Mouse (Mus musculus): Measurements from ENCODE around the gene Pde4c. TPM values are rescaled to one million over a fixed set of nuclear protein-coding genes. Genes with fewer than 3 reads are reported as not detected.

Pde4c gene
- total and polyA plus RNA-seq, 2 experiments from 2014 or later: 0.26 to 0.31 TPM

GRCm38 (mm10) chr8:70764026-70764425 lies 40.5 kb downstream of the Pde4c start:
- Histone ChIP-seq H3K4me3 (ENCODE audit: low read length) (no peak overlapping the region), H3K9ac (replicated peaks; ENCODE audit: low read length) (no peak overlapping the region), H3K36me3 (ENCODE audit: insufficient read depth, low read length) (peaks cover 11% of the 10 kb centered on the region; the same call in 1 of the 2 replicates), H3K4me1 (ENCODE audit: insufficient read depth, low read length) (peaks cover 14% of the 10 kb centered on the region), H3K27me3 (ENCODE audit: insufficient read depth, low read length) (no peaks in the 10 kb centered on the region), H3K4me2 (ENCODE audit: low read depth, low read length) (no peak overlapping the region), H3K9me3 (ENCODE audit: low read length) (no peaks in the 10 kb centered on the region), H3K27ac (no peak overlapping the region)
- ATAC-seq: no peak
- no peak for TF ChIP-seq CTCF (IDR thresholded peaks at IDR 0.05; ENCODE audit: low read depth)
- no peak for DNase-seq (ENCODE audit: low spot score)
- WGBS: 81% methylated on average over 8 of the region's 8 CpGs

DNA sequence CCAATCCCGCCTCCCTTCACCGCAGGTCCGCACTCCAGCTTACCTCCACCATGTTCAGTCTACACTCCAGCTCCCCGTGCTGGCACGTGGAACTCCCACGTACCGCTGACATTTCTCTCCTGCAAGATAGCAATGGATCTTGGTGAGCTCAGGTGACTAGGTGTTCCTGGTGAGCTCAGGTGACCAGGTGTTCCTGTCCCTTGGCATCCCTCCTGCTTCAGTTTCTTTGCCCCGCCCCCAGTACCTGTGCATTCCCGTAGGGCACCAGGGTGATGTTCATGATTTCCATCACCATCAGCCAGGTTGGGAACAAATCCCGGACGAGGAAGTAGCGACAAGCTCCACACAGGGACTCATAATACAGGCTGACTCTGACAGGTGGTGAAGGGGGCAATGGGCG lies 41.2 kb downstream of the Pde4c start:
- Histone ChIP-seq H3K4me1 (ENCODE audit: insufficient read depth, low read length) (peaks cover 9% of the 10 kb centered on the region), H3K9me3 (ENCODE audit: low read length) (no peaks in the 10 kb centered on the region), H3K4me3 (ENCODE audit: low read length) (no peak overlapping the region), H3K4me2 (ENCODE audit: low read depth, low read length) (no peak overlapping the region), H3K27ac (no peak overlapping the region), H3K9ac (replicated peaks; ENCODE audit: low read length) (no peak overlapping the region), H3K36me3 (ENCODE audit: insufficient read depth, low read length) (peaks cover 15% of the 10 kb centered on the region; the same call in 1 of the 2 replicates), H3K27me3 (ENCODE audit: insufficient read depth, low read length) (no peaks in the 10 kb centered on the region)
- DNase-seq (ENCODE audit: low spot score) (no peak), ATAC-seq (no peak)
- TF ChIP-seq CTCF (IDR thresholded peaks at IDR 0.05; ENCODE audit: low read depth): no peak
- 93% methylated on average over 13 of the region's 13 CpGs for WGBS

DNA sequence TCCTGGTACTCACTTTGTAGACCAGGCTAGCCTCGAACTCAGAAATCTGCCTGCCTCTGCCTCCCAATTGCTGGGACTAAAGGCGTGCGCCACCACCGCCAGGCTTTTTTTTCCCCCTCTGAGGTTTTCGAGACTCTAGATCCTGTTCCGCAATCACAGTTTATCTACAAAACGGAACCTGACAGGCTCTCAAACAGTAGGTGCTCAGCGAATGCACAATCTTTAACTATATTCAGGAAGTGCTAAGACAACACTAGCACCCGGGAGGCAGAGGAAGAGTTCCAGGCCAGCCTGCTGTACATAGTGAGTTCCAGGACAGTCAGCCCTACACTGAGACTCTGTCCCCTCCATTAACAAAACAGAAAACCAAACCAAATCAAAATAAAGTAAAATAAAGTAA lies 41.8 kb downstream of the Pde4c start:
- no peaks in the 10 kb centered on the region for H3K9me3 ChIP-seq (ENCODE audit: low read length)
- no peak overlapping the region for H3K9ac ChIP-seq (replicated peaks; ENCODE audit: low read length)
- H3K27me3 ChIP-seq (ENCODE audit: insufficient read depth, low read length): no peaks in the 10 kb centered on the region
- no peak overlapping the region for H3K4me3 ChIP-seq (ENCODE audit: low read length)
- H3K4me2 ChIP-seq (ENCODE audit: low read depth, low read length): peak overlapping the region; percentile 50
- DNase-seq (ENCODE audit: low spot score): no peak
- TF ChIP-seq CTCF (IDR thresholded peaks at IDR 0.05; ENCODE audit: low read depth): no peak
- H3K4me1 ChIP-seq (ENCODE audit: insufficient read depth, low read length): peaks cover 9% of the 10 kb centered on the region; the same call in 1 of the 2 replicates
- H3K36me3 ChIP-seq (ENCODE audit: insufficient read depth, low read length): peaks cover 22% of the 10 kb centered on the region; the same call in 1 of the 2 replicates
- 88% methylated on average over 9 of the region's 9 CpGs for WGBS
- no peak for ATAC-seq
- no peak overlapping the region for H3K27ac ChIP-seq

DNA sequence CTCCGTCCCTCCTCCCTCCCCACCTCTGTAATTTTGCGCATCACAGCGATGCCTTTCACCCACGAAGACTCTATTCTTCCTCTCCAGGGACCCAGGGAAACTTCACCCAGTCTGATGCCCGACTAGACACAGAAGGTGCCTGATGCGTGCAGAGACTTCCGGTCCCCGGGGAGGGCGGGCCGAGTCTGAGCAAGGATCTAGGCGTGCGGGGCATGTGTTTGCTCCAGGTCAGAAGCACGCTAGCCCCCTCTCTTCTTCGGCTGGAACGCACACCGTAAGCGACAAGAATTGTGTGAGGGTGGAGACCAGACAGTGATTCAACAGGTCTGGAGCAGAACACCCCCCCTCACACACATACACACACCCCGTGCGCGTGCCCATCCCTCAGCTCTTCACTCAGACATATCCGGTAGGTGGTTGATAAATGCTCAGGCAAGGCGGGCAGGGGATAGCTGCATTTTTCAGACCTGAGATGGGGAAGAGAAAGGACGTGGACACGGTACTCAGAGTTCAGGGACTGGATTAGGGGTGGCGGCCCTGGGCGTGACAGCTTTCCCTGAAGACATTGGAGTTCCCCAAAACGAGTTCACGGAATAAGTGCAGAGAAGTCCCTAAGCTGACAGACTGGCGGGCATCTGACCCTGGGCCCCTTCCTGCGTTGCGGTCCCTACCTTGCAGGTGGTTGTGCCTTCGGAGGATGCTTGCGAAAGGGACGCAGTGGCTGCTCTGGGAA lies 42.5 kb downstream of the Pde4c start:
- 4% methylated on average over 34 of the region's 34 CpGs for WGBS
- peaks cover 9% of the 10 kb centered on the region; the same call in 1 of the 2 replicates for H3K4me1 ChIP-seq (ENCODE audit: insufficient read depth, low read length)

DNA sequence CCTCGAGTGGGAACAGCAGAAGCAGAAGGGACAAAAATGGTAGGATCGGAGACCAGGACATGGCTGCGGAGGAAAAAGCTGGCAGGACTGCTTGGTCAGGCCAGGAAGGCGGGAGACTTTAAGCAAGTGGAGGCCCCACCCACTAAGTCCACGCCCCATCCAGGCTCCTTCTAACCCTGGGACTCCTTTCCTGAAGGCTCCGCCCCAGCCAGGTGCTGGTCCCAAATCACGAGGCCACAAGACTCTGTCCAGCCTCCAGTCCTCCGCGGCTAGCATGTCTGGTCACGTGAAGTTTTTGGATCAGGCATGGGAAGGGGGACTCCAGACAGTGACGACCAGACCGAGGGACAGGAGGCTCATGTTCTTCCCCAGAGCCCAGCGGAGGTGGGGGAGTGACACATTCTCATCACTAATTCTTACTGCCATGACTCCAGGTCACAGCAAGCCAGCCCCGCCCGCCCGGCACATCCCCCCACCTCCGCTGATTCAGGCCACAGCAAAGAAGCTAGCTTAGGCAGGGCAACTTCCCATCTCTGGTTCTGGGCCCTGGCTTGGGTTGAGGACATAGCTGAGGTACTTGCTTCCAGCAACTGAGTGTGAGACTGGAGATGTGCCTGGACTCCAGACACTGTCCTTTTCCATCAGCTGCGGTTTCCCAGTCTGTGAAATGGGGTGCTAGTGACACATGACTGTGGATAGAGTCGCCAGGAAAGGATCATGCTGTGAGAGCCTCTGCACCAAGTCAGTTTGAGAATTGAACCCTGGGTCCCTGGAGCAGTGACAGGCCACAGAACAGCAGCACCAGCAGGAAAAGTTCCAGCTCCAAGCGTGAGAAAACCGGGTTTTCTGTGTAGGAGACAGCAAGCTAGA lies 43.3 kb downstream of the Pde4c start:
- H3K9ac ChIP-seq (replicated peaks; ENCODE audit: low read length): peak overlapping the region; percentile 40
- H3K4me3 ChIP-seq (ENCODE audit: low read length): peak overlapping the region; percentile 20
- 10% methylated on average over 21 of the region's 21 CpGs for WGBS
- H3K9me3 ChIP-seq (ENCODE audit: low read length): no peaks in the 10 kb centered on the region
- peak overlapping the region; percentile 50 for H3K4me2 ChIP-seq (ENCODE audit: low read depth, low read length)
- DNase-seq (ENCODE audit: low spot score) (peak; percentile 41), ATAC-seq (0 out of 2 replicates have a peak, but pooled peaks have one; percentile 5)
- H3K27ac ChIP-seq: no peak overlapping the region; the same call in 1 of the 2 replicates
- peaks cover 35% of the 10 kb centered on the region for H3K36me3 ChIP-seq (ENCODE audit: insufficient read depth, low read length)
- H3K27me3 ChIP-seq (ENCODE audit: insufficient read depth, low read length): no peaks in the 10 kb centered on the region
- H3K4me1 ChIP-seq (ENCODE audit: insufficient read depth, low read length): peaks cover 9% of the 10 kb centered on the region; the same call in 1 of the 2 replicates
- TF ChIP-seq CTCF (IDR thresholded peaks at IDR 0.05; ENCODE audit: low read depth): no peak

More for the DNA sequence above, 42.5 kb downstream of the Pde4c start:
- Histone ChIP-seq H3K36me3 (ENCODE audit: insufficient read depth, low read length) (peaks cover 28% of the 10 kb centered on the region), H3K27me3 (ENCODE audit: insufficient read depth, low read length) (no peaks in the 10 kb centered on the region), H3K4me2 (ENCODE audit: low read depth, low read length) (peak overlapping the region; percentile 50), H3K9me3 (ENCODE audit: low read length) (no peaks in the 10 kb centered on the region), H3K4me3 (ENCODE audit: low read length) (peak overlapping the region; percentile 20), H3K9ac (replicated peaks; ENCODE audit: low read length) (peak overlapping the region; percentile 40), H3K27ac (no peak overlapping the region)
- DNase-seq (ENCODE audit: low spot score) (no peak), ATAC-seq (no peak)
- no peak for TF ChIP-seq CTCF (IDR thresholded peaks at IDR 0.05; ENCODE audit: low read depth)

GRCm38 (mm10) chr8:70767503-70767902 lies 44.0 kb downstream of the Pde4c start:
- no peak overlapping the region for H3K9ac ChIP-seq (replicated peaks; ENCODE audit: low read length)
- H3K4me1 ChIP-seq (ENCODE audit: insufficient read depth, low read length): peaks cover 9% of the 10 kb centered on the region
- H3K36me3 ChIP-seq (ENCODE audit: insufficient read depth, low read length): peaks cover 41% of the 10 kb centered on the region
- WGBS: 70% methylated on average over 6 of the region's 6 CpGs
- DNase-seq (ENCODE audit: low spot score) (no peak), ATAC-seq (no peak)
- no peaks in the 10 kb centered on the region for H3K9me3 ChIP-seq (ENCODE audit: low read length)
- no peaks in the 10 kb centered on the region for H3K27me3 ChIP-seq (ENCODE audit: insufficient read depth, low read length)
- no peak for TF ChIP-seq CTCF (IDR thresholded peaks at IDR 0.05; ENCODE audit: low read depth)
- no peak overlapping the region for H3K4me3 ChIP-seq (ENCODE audit: low read length)
- H3K27ac ChIP-seq: no peak overlapping the region
- no peak overlapping the region for H3K4me2 ChIP-seq (ENCODE audit: low read depth, low read length)
